Mouse (Mus musculus) stomach, postnatal 0 days (tissue): ENCODE measurements around the gene Zbtb8b. TPM values are rescaled to one million over a fixed set of nuclear protein-coding genes. Genes with fewer than 3 reads are reported as not detected.
A peak's percentile ranks its signal among the peaks of the same experiment; 100 is the strongest.
"Not testable (repeated sequence)": the region's sequence is repeated elsewhere in the genome, so short reads cannot be mapped to it uniquely, and the experiment has no call there.

ENCODE experiments used
- ATAC-seq: fragments of 200-750 bp; cut with Nextera tagmentation; 2 replicates; pipeline ENCODE4 v1.8.0; 2017; ENCODE audit not compliant: low FRiP score, low TSS enrichment
- DNase-seq: peaks from one replicate; pipeline ENCODE4 v3.0.0-alpha.2; 2016; ENCODE audit warnings: low spot score
- H3K27ac ChIP-seq: fragments of 300-500 bp; sonication (generic); replicated peaks from 2 replicates; pipeline ENCODE4 v1.5.1; 2014; ENCODE audit warnings: mild to moderate bottlenecking, control low read depth
- H3K27me3 ChIP-seq: fragments of 300-500 bp; sonication (generic); 2 replicates; pipeline ENCODE4 v1.6.1; 2014; ENCODE audit warnings: low read length; ENCODE audit not compliant: control insufficient read depth, insufficient read depth
- H3K36me3 ChIP-seq: fragments of 300-500 bp; sonication (generic); 2 replicates; pipeline ENCODE4 v1.6.1; 2014; ENCODE audit warnings: low read length, mixed read lengths; ENCODE audit not compliant: control insufficient read depth, insufficient read depth
- H3K4me1 ChIP-seq: fragments of 300-500 bp; sonication (generic); replicated peaks from 2 replicates; pipeline ENCODE4 v1.6.1; 2014; ENCODE audit warnings: antibody characterized with exemption; ENCODE audit not compliant: control insufficient read depth, insufficient read depth
- H3K4me2 ChIP-seq: fragments of 300-500 bp; sonication (generic); replicated peaks from 2 replicates; pipeline ENCODE4 v1.6.1; 2014; ENCODE audit warnings: low read depth, mild to moderate bottlenecking, control low read depth, moderate library complexity
- H3K4me3 ChIP-seq: fragments of 300-500 bp; sonication (generic); 2 replicates; pipeline ENCODE4 v1.5.1; 2014; ENCODE audit warnings: low read depth, low read length, control low read depth
- H3K9ac ChIP-seq: fragments of 300-500 bp; sonication (generic); 2 replicates; pipeline ENCODE4 v1.6.1; 2014; ENCODE audit warnings: mild to moderate bottlenecking, low read length, control low read depth, mixed read lengths
- H3K9me3 ChIP-seq: fragments of 300-500 bp; sonication (generic); 2 replicates; pipeline ENCODE4 v1.6.1; 2016; ENCODE audit warnings: low read length; ENCODE audit not compliant: control insufficient read depth
- CTCF ChIP-seq: IDR thresholded peaks from 2 replicates; pipeline ENCODE4 v1.5.1; 2016; ENCODE audit warnings: antibody characterized with exemption, low read depth, mild to moderate bottlenecking, moderate library complexity
- EP300 ChIP-seq: optimal IDR thresholded peaks from 2 replicates; pipeline ENCODE3; 2016; ENCODE audit warnings: antibody characterized with exemption
- WGBS: fragments of 180-500 bp; shearing (Covaris S2); extraction: QIAGEN DNeasy Blood & Tissue Kit; methylation state at CpG from one replicate; pipeline ENCODE4 v1.1.7; 2014; 5-methylcytosine and 5-hydroxymethylcytosine counted together
- polyA plus RNA-seq: library from polyadenylated mRNA; unstranded; fragments of >200 nt; fragmentation: Nextera tagmentation; extraction: Ambion mirVana; gene quantifications from 2 replicates; pipeline ENCODE4 v1.2.1, GENCODE M21; 2015

Gene Zbtb8b
- polyA plus RNA-seq, 1 experiment from 2014 or later = 0.72 TPM

- ATAC-seq = no peak
- Histone ChIP-seq H3K27me3 (no peaks in the 10 kb centered on the region), H3K9me3 (no peaks in the 10 kb centered on the region), H3K27ac (no peak overlapping the region), H3K4me2 (no peak overlapping the region), H3K36me3 (no peaks in the 10 kb centered on the region), H3K4me1 (no peaks in the 10 kb centered on the region), H3K4me3 (no peak overlapping the region), H3K9ac (no peak overlapping the region)
- TF ChIP-seq EP300 (no peak), CTCF (no peak)
- DNase-seq = no peak
- 76% methylated on average over 8 of the region's 8 CpGs for WGBS
These were observed 6.7 kb upstream of the Zbtb8b start for GRCm38 (mm10) chr4:129447360-129447759.

- Histone ChIP-seq H3K9me3 (no peaks in the 10 kb centered on the region), H3K36me3 (no peaks in the 10 kb centered on the region), H3K27ac (no peak overlapping the region), H3K4me3 (no peak overlapping the region), H3K4me1 (no peaks in the 10 kb centered on the region), H3K27me3 (no peaks in the 10 kb centered on the region), H3K9ac (no peak overlapping the region), H3K4me2 (peak overlapping the region; percentile 61; the same call in 1 of the 2 replicates)
- no peak for ATAC-seq
- TF ChIP-seq EP300 = no peak
- TF ChIP-seq CTCF = no peak
- WGBS = 33% methylated on average over 6 of the region's 6 CpGs
- no peak for DNase-seq
These were observed 492 bp upstream of the Zbtb8b start for GRCm38 (mm10) chr4:129441145-129441544.

- H3K9me3 ChIP-seq = no peaks in the 10 kb centered on the region
- no peaks in the 10 kb centered on the region for H3K4me1 ChIP-seq
- H3K9ac ChIP-seq = no peak overlapping the region
- ATAC-seq (no peak), DNase-seq (no peak)
- H3K27me3 ChIP-seq = no peaks in the 10 kb centered on the region
- no peak overlapping the region for H3K27ac ChIP-seq
- no peak overlapping the region for H3K4me3 ChIP-seq
- H3K36me3 ChIP-seq = no peaks in the 10 kb centered on the region
- TF ChIP-seq EP300 = no peak
- peak; percentile 35 for TF ChIP-seq CTCF
- 69% methylated on average over 5 of the region's 5 CpGs for WGBS
- no peak overlapping the region for H3K4me2 ChIP-seq
These were observed 22.3 kb downstream of the Zbtb8b start for GRCm38 (mm10) chr4:129418321-129418720.

- Histone ChIP-seq H3K27ac (no peak overlapping the region), H3K9me3 (no peaks in the 10 kb centered on the region), H3K27me3 (no peaks in the 10 kb centered on the region), H3K4me2 (no peak overlapping the region), H3K36me3 (no peaks in the 10 kb centered on the region), H3K4me1 (no peaks in the 10 kb centered on the region), H3K4me3 (no peak overlapping the region), H3K9ac (no peak overlapping the region)
- ATAC-seq (no peak), DNase-seq (no peak)
- WGBS = 41% methylated on average over 5 of the region's 5 CpGs
- TF ChIP-seq EP300 (no peak), CTCF (no peak)
These were observed 24.2 kb downstream of the Zbtb8b start for GRCm38 (mm10) chr4:129416478-129416877.

GRCm38 (mm10) chr4:129415892-129416291 is 24.8 kb downstream of the Zbtb8b start:
- Histone ChIP-seq H3K9ac (no peak overlapping the region), H3K4me1 (no peaks in the 10 kb centered on the region), H3K27ac (no peak overlapping the region), H3K4me3 (no peak overlapping the region), H3K4me2 (no peak overlapping the region), H3K36me3 (no peaks in the 10 kb centered on the region), H3K27me3 (no peaks in the 10 kb centered on the region), H3K9me3 (no peaks in the 10 kb centered on the region)
- ATAC-seq (no peak), DNase-seq (no peak)
- peak; percentile 51 for TF ChIP-seq CTCF
- TF ChIP-seq EP300 = no peak
- 92% methylated on average over 5 of the region's 5 CpGs for WGBS

- DNase-seq (peak; percentile 58), ATAC-seq (peak; percentile 6; the same call in 1 of the 2 replicates)
- Histone ChIP-seq H3K4me1 (no peaks in the 10 kb centered on the region), H3K9me3 (no peaks in the 10 kb centered on the region), H3K27me3 (no peaks in the 10 kb centered on the region), H3K36me3 (no peaks in the 10 kb centered on the region), H3K27ac (no peak overlapping the region), H3K9ac (no peak overlapping the region), H3K4me3 (no peak overlapping the region), H3K4me2 (no peak overlapping the region)
- TF ChIP-seq EP300 (no peak), CTCF (no peak)
These were observed 29.7 kb downstream of the Zbtb8b start for GRCm38 (mm10) chr4:129410991-129411390.

- 68% methylated on average over 3 of the region's 3 CpGs for WGBS
These were observed 30.1 kb downstream of the Zbtb8b start for GRCm38 (mm10) chr4:129410532-129410931.

More at GRCm38 (mm10) chr4:129410532-129410931, 30.1 kb downstream of the Zbtb8b start:
- H3K4me2 ChIP-seq, H3K9me3 ChIP-seq, H3K4me1 ChIP-seq, H3K27me3 ChIP-seq, H3K9ac ChIP-seq, H3K36me3 ChIP-seq, H3K4me3 ChIP-seq, H3K27ac ChIP-seq: not testable (repeated sequence)
- ATAC-seq = peak; percentile 67
- peak; percentile 24 for DNase-seq
